Mouse (Mus musculus): ENCODE data around the gene B4galnt3. TPM values are rescaled to one million over a fixed set of nuclear protein-coding genes. Genes with fewer than 3 reads are reported as not detected.
"Not testable (repeated sequence)": the region's sequence is repeated elsewhere in the genome, so short reads cannot be mapped to it uniquely, and the experiment has no call there.

B4galnt3 gene
- polyA plus RNA-seq, 1 experiment, result not detected

- Histone ChIP-seq H3K27ac (ENCODE audit: insufficient read depth, low read depth, low read length) (no peak overlapping the region), H3K4me1 (ENCODE audit: control insufficient read depth, insufficient read depth, low read length) (peaks cover 3% of the 10 kb centered on the region; the same call in 1 of the 2 replicates), H3K4me3 (ENCODE audit: insufficient read depth, low read depth, low read length) (no peak overlapping the region)
- TF ChIP-seq CTCF (IDR thresholded peaks at IDR 0.05; ENCODE audit: insufficient read depth, low read depth, low read length) (no peak), POLR2A (IDR thresholded peaks at IDR 0.05; ENCODE audit: insufficient read depth, low read depth, low read length) (no peak)
- 62% methylated on average over 3 of the region's 3 CpGs for WGBS
These were observed 15.4 kb upstream of the B4galnt3 start for GRCm38 (mm10) chr6:120309787-120310186.

- peaks cover 3% of the 10 kb centered on the region; the same call in 1 of the 2 replicates for H3K4me1 ChIP-seq (ENCODE audit: control insufficient read depth, insufficient read depth, low read length)
- no peak overlapping the region for H3K27ac ChIP-seq (ENCODE audit: insufficient read depth, low read depth, low read length)
- no peak for TF ChIP-seq POLR2A (IDR thresholded peaks at IDR 0.05; ENCODE audit: insufficient read depth, low read depth, low read length)
- no peak for TF ChIP-seq CTCF (IDR thresholded peaks at IDR 0.05; ENCODE audit: insufficient read depth, low read depth, low read length)
- WGBS, result 83% methylated on average over 9 of the region's 9 CpGs
- no peak overlapping the region for H3K4me3 ChIP-seq (ENCODE audit: insufficient read depth, low read depth, low read length)
These were observed 15.0 kb upstream of the B4galnt3 start for GRCm38 (mm10) chr6:120309338-120309737.

GRCm38 (mm10) chr6:120306859-120307594 lies 12.7 kb upstream of the B4galnt3 start:
- H3K4me3 ChIP-seq (ENCODE audit: insufficient read depth, low read depth, low read length), result no peak overlapping the region
- H3K27ac ChIP-seq (ENCODE audit: insufficient read depth, low read depth, low read length), result no peak overlapping the region
- H3K4me1 ChIP-seq (ENCODE audit: control insufficient read depth, insufficient read depth, low read length), result peaks cover 3% of the 10 kb centered on the region; the same call in 1 of the 2 replicates
- TF ChIP-seq POLR2A (IDR thresholded peaks at IDR 0.05; ENCODE audit: insufficient read depth, low read depth, low read length) (no peak), CTCF (IDR thresholded peaks at IDR 0.05; ENCODE audit: insufficient read depth, low read depth, low read length) (no peak)
- WGBS, result 93% methylated on average over 3 of the region's 3 CpGs

- H3K4me1 ChIP-seq (ENCODE audit: control insufficient read depth, insufficient read depth, low read length), result no peaks in the 10 kb centered on the region
- H3K4me3 ChIP-seq (ENCODE audit: insufficient read depth, low read depth, low read length), result no peak overlapping the region
- H3K27ac ChIP-seq (ENCODE audit: insufficient read depth, low read depth, low read length), result no peak overlapping the region
- no peak for TF ChIP-seq POLR2A (IDR thresholded peaks at IDR 0.05; ENCODE audit: insufficient read depth, low read depth, low read length)
- 21% methylated on average over 16 of the region's 16 CpGs for WGBS
These were observed 8.5 kb upstream of the B4galnt3 start for GRCm38 (mm10) chr6:120302755-120303316.

- TF ChIP-seq POLR2A (IDR thresholded peaks at IDR 0.05; ENCODE audit: insufficient read depth, low read depth, low read length) (no peak), CTCF (IDR thresholded peaks at IDR 0.05; ENCODE audit: insufficient read depth, low read depth, low read length) (peak; percentile 38; the same call in 1 of the 2 replicates)
- no peak overlapping the region for H3K27ac ChIP-seq (ENCODE audit: insufficient read depth, low read depth, low read length)
- no peaks in the 10 kb centered on the region for H3K4me1 ChIP-seq (ENCODE audit: control insufficient read depth, insufficient read depth, low read length)
- no peak overlapping the region for H3K4me3 ChIP-seq (ENCODE audit: insufficient read depth, low read depth, low read length)
- 30% methylated on average over 6 of the region's 6 CpGs for WGBS
These were observed 6.8 kb upstream of the B4galnt3 start for GRCm38 (mm10) chr6:120301137-120301536.

GRCm38 (mm10) chr6:120296589-120296988 lies 2.2 kb upstream of the B4galnt3 start:
- not testable (repeated sequence) for H3K4me1 ChIP-seq (ENCODE audit: control insufficient read depth, insufficient read depth, low read length); H3K27ac ChIP-seq (ENCODE audit: insufficient read depth, low read depth, low read length); H3K4me3 ChIP-seq (ENCODE audit: insufficient read depth, low read depth, low read length)
- 96% methylated on average over 2 of the region's 2 CpGs for WGBS

GRCm38 (mm10) chr6:120294785-120295133 lies 400 bp upstream of the B4galnt3 start:
- no peak overlapping the region for H3K27ac ChIP-seq (ENCODE audit: insufficient read depth, low read depth, low read length)
- H3K4me1 ChIP-seq (ENCODE audit: control insufficient read depth, insufficient read depth, low read length), result peaks cover 9% of the 10 kb centered on the region
- peak overlapping the region; percentile 57 for H3K4me3 ChIP-seq (ENCODE audit: insufficient read depth, low read depth, low read length)
- 2% methylated on average over 16 of the region's 16 CpGs for WGBS
- no peak for TF ChIP-seq POLR2A (IDR thresholded peaks at IDR 0.05; ENCODE audit: insufficient read depth, low read depth, low read length)
- TF ChIP-seq CTCF (IDR thresholded peaks at IDR 0.05; ENCODE audit: insufficient read depth, low read depth, low read length), result no peak

- WGBS, result 69% methylated on average over 7 of the region's 7 CpGs
- Histone ChIP-seq H3K4me1 (ENCODE audit: control insufficient read depth, insufficient read depth, low read length) (peaks cover 9% of the 10 kb centered on the region), H3K27ac (ENCODE audit: insufficient read depth, low read depth, low read length) (no peak overlapping the region), H3K4me3 (ENCODE audit: insufficient read depth, low read depth, low read length) (no peak overlapping the region)
- TF ChIP-seq POLR2A (IDR thresholded peaks at IDR 0.05; ENCODE audit: insufficient read depth, low read depth, low read length) (no peak), CTCF (IDR thresholded peaks at IDR 0.05; ENCODE audit: insufficient read depth, low read depth, low read length) (no peak)
These were observed 2.9 kb downstream of the B4galnt3 start for GRCm38 (mm10) chr6:120291396-120292009.

GRCm38 (mm10) chr6:120289430-120289829 lies 4.9 kb downstream of the B4galnt3 start:
- Histone ChIP-seq H3K4me3 (ENCODE audit: insufficient read depth, low read depth, low read length) (no peak overlapping the region), H3K27ac (ENCODE audit: insufficient read depth, low read depth, low read length) (no peak overlapping the region), H3K4me1 (ENCODE audit: control insufficient read depth, insufficient read depth, low read length) (peaks cover 4% of the 10 kb centered on the region)
- TF ChIP-seq CTCF (IDR thresholded peaks at IDR 0.05; ENCODE audit: insufficient read depth, low read depth, low read length) (no peak), POLR2A (IDR thresholded peaks at IDR 0.05; ENCODE audit: insufficient read depth, low read depth, low read length) (no peak)
- WGBS, result 94% methylated on average over 4 of the region's 4 CpGs

All from olfactory bulb, adult 2 months (tissue).